Mouse (Mus musculus): ENCODE results near the gene Trim30c. TPM values are rescaled to one million over a fixed set of nuclear protein-coding genes. Genes with fewer than 3 reads are reported as not detected.
"Not testable (repeated sequence)": the region's sequence is repeated elsewhere in the genome, so short reads cannot be mapped to it uniquely, and the experiment has no call there.

The Trim30c gene
- total RNA-seq (2021): not detected
- long read RNA-seq, experiment 1: 0 reads
- long read RNA-seq, experiment 2: 0 reads

DNA sequence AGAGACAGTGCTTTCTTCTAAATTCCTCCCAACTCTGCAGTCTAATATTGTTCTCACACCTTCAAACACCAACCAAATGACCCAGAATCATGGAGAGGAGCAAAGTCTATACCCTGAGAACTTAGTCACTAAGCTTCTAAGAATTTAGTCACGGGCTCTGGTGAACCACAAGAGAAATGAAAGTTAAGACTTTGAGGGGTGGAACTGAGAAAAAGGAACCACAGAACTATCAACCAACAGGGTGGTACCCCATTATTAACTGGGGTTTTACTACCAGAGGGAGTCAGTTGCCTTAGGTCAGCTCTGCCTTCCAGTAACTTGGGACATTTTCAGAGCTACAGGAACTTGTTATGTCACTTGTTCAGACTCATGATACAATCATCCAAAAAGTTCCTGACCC, at the start of gene Trim30c:
Trim30c (minus strand) TSS at position 140 of the 400 bp plus-strand sequence.
- DNase-seq: no peak
- intact Hi-C loops (cut with DNase I): no loop called here

DNA sequence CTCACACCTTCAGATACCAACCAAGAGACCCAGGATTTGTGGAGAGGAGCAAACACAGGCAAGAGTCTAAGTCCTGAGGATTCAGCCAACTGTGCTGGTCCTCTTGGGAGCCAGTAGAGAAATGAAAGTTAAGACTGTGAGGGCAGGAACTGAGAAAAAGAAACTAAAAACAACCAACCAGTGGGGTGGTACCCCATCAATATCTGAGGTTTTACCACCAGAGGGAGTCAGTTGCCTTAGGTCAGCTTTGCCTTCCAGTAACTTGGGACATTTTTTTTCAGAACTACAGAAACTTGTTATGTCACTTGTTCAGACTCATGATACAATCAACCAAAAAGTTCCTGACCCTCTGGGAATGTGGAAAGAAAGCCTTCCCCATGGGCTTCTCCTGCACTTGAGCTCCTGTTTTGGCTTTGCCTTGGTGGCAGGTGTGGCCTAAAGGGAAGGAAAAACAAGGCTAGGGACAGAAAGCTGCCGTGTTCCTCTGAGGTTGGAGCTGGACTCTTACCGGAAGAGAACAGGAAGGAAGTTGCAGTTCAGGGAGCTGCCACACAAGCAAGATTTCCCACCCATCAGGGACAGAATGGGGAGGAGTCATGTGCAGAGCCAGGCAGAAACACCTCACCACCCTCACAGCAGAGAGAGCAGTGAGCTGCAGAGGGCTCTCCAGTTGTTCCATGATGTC, 45.5 kb upstream of the Trim30c start:
- intact Hi-C loops (cut with DNase I): no loop called here
- DNase-seq: no peak

DNA sequence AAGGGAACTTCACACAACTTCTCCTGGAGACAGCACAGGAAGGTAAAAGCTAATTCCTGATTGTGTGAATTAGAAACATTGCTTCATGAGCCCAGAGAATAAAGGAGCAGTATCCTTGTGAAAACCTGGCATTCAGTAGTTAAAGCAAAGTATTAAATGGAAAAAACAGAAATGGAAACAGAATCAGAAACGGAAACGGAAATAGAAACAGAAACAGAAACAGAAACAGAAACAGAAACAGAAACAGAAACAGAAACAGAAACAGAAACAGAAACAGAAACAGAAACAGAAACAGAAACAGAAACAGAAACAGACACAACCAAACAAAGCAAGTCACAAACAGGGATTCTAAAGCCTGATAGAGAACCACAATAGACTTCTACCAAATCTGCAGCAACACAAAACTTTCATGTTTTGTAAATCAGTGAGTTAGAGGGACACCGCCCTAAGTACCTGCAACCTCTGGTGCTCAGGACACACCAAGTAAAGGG, 3.9 kb upstream of the Trim30c start:
- DNase-seq: no peak
- intact Hi-C loops (cut with DNase I): no loop called here

DNA sequence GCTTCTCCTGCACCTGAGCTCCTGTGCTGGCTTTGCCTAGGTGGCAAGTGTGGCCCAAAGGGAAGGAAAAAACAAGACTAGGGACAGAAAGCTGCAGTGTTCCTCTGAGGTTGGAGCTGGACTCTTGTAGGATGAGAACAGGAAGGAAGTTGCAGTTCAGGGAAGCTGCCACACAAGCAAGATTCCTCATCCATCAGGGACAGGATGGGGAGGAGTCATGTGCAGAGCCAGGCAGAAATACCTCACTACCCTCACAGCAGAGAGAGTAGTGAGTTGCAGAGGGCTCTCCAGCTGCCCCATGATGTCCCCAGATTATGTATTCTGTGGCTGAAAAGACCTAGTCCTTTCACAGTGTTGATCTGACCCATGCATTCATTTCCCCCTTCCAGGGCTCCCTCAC, 503 bp upstream of the Trim30c start:
- DNase-seq: no peak
- intact Hi-C loops (cut with DNase I): no loop called here

DNA sequence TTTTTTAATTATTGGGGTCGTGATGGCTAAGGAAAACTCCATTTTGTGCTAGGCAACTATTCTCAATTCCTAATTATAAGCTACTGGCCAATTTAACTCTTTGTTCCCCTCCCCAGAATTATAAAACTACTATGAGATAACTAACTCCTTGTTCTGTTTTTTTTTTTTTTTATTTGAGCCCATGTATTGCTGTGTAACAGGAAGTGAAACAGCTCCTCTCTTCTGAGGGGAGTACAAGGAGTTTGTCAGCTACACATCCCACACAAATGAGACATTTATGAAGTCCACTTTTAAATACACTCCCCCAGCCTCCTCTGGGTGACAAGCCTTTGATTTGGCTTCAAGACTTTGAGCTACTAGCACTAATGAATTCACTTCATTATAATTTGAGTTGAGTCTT, 2.1 kb downstream of the Trim30c start:
- DNase-seq: no peak
- intact Hi-C loops (cut with DNase I): no loop called here

DNA sequence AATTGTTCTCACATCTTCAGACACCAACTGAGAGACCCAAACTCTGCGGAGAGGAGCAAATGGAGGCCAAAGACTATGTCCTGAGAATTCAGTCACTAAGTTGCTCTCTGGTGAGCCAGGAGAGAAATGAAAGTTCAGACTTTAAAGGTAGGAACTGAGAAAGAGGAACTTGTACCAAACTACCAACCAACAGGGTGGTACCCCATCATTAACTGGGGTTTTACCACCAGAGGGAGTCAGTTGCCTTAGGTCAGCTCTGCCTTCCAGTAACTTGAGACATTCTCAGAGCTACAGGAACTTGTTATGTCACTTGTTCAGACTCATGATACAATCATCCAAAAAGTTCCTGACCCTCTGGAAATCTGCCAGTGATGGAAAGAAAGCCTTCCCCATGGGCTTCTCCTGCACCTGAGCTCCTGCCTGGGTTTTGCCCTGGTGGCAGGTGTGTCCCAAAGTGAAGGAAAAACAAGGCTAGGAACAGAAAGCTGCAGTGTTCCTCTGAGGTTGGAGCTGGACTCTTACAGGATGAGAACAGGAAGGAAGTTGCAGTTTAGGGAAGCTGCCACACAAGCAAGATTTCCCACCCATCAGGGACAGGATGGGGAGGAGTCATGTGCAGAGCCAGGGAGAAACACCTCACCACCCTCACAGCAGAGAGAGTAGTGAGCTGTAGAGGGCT, 30.8 kb downstream of the Trim30c start, which contains the start of gene Trim30b:
Trim30b (minus strand) TSS at position 149 of the 679 bp plus-strand sequence.
- intact Hi-C loops (cut with DNase I): no loop called here
- no peak for DNase-seq

DNA sequence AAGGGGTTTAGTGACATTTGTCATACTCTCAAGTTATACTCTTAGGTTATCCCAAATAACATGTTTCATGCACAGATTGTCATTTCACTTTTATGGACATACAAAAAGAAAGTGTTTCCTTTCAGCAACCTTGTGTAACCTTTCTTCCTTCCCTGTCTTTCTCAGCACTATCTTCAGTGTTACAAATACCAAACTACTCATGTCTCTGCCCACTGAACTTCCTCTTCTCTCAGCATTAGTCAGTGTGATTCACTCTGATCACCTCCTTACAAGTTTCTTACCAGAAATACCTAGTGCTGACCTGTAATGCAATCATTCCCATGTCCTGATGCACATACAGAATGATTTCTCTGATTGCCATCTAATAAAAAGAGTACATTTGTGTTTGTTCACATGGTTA, 34.3 kb downstream of the Trim30c start:
- no peak for DNase-seq
- intact Hi-C loops (cut with DNase I): no loop called here

DNA sequence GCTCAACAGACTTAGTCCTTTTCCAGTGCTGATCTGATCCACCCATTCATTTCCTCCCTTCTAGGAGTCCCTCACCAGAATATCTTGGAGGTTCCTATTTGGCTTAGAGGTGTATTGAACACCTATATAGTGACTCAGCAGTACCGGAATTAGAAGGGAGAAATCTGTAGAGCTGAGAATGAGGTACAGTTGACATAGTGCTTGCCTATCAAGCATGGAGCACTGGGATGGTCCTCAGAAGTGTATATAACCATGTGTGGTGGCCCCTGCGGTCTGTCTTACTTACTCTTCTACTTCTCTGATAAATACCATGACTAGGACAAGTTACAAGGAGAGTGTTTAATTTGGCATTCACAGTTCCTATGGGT, 47.1 kb downstream of the Trim30c start:
- DNase-seq: no peak
- intact Hi-C loops (cut with DNase I): no loop called here

DNA sequence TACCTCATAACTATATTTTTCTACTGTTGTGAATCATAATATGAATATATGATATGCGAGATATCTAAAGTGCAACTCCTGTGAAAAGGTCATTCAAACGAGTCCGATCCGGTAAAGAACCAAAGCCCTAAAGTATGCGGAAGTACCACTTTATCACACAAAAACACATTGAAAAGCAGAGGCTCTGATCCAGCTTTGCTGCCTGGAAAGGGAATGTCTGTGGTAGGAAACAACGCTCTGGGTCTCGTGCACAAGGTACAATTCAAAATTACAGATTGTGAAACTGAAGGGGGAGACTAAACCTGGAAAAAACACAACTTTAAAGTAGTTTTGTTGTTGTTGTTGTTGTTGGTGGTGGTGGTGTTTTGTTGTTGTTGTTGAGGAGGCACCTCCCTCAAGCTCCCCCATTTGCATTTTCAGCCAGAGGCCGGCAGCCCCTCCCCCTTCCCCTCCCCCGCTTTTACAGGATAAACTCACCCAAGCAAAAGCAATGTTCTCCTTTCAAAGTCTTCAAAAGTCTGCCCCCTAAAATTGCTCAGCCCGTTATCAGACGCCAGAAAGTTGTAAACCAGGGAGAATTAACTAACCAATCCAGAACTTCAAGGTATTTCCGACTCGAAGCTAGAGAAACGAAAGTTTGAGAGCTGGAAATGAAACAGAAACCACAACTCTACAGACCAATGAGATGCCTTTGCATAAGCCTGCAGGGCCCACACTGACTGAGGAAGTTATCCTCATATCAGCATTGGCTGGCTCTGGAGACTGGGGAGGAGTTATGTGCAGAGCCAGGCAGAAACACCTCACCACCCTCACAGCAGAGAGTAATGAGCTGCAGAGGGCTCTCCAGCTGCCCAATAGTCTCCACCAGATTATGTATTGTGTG, 47.7 kb downstream of the Trim30c start, which contains the start of gene Trim12c:
Trim12c (minus strand) TSS at position 646 of the 883 bp plus-strand sequence.
- DNase-seq: peak; percentile 40 to 50
- intact Hi-C loops (cut with DNase I): no loop called here

DNA sequence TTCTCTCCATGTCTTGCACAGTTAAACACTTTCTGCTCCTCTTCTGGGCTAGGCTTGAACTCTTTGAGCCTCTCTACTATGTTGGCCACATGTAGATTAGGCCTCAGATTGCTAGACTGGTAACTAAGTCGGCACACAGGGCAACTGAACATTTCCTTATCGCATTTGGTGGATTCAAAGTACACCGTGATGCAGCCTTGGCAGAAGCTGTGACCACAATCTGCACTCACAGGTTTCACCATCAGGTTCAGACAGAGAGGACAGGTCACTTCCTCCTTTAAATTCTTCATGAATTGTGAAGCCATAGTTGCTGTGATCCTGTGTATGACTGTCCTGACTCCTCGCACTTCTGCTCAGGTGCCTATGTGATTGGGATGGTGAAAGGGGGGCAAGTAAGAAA, 52.6 kb downstream of the Trim30c start:
- DNase-seq; intact Hi-C loops (cut with DNase I): not testable (repeated sequence)

DNA sequence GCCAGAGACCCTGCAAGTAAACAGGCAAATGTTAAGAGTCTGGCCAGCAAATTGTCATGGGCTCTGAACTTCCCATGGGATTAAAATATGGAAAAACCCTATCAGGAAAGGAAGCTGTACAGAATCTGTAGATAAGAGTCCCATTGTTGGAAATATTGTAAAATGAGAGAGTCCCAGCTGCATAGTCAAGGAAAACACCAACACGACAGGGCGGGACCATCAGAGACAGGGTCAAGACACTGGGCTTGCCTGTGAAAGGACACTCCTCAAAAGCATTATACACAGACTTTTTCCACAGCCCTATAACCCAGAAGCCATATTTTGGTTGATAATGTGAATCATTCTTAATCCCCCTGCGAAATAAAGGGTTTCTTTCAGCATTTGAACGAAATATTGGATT, 59.9 kb downstream of the Trim30c start:
- intact Hi-C loops (cut with DNase I); DNase-seq: not testable (repeated sequence)

DNA sequence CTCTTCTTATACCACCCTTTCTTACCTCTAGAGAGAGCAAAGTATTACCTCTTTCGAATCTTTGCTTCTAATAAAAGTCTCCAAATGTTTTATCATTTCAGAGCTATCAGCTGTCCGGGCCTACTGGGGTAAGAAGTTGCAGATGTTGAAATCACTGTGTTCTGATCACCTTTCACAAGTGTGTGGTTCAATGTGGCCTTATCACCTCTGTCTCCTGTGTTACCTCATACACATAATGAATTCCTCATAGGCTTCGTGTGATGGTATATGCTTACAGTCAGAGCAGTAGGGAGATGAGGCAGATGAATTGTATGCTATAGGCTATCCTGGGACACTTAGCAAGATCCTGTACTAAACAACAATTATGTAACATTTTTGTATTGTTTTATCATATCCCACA, 65.1 kb downstream of the Trim30c start:
- DNase-seq; intact Hi-C loops (cut with DNase I): not testable (repeated sequence)

Other genes with a start within 250 kb of the Trim30c start
- not detected for gene Olfm5, start 236.0 kb downstream of the Trim30c start, total RNA-seq (2021)
- not detected for gene Olfr648, start 217.4 kb downstream of the Trim30c start, total RNA-seq (2021)
- gene Olfr649, start 204.9 kb downstream of the Trim30c start, total RNA-seq (2021): not detected
- under 1 TPM in 1 of 2 experiments, not detected in 1; 0.20 TPM for gene Trim6, start 182.0 kb downstream of the Trim30c start, total RNA-seq (2021)
- 1 to 10 TPM in 1 of 2 experiments, under 1 TPM in 1; 0.67 to 1.4 TPM for gene Trim34a, start 156.4 kb downstream of the Trim30c start, total RNA-seq (2021)
- gene Trim5, start 112.7 kb downstream of the Trim30c start, total RNA-seq (2021): under 1 TPM; 0.62 to 0.66 TPM
- 1 to 10 TPM; 2.3 to 2.4 TPM for gene Trim12a, start 85.4 kb downstream of the Trim30c start, total RNA-seq (2021)
- under 1 TPM in 1 of 2 experiments, not detected in 1; 0.39 TPM for gene Trim34b, start 71.4 kb downstream of the Trim30c start, total RNA-seq (2021)
- gene Trim12c, start 47.5 kb downstream of the Trim30c start, total RNA-seq (2021): 1 to 10 TPM; 1.8 to 2.0 TPM
- gene Trim30b, start 31.0 kb downstream of the Trim30c start, total RNA-seq (2021): not detected
- 1 to 10 TPM in 1 of 2 experiments, under 1 TPM in 1; 0.77 to 1.2 TPM for gene Trim30a, start 64.4 kb upstream of the Trim30c start, total RNA-seq (2021)
- under 1 TPM; 0.20 to 0.30 TPM for gene Trim30d, start 107.0 kb upstream of the Trim30c start, total RNA-seq (2021)
- gene Olfr651, start 149.3 kb upstream of the Trim30c start, total RNA-seq (2021): not detected
- gene Olfr652, start 160.1 kb upstream of the Trim30c start, total RNA-seq (2021): not detected
- gene Olfr653, start 176.5 kb upstream of the Trim30c start, total RNA-seq (2021): not detected
- not detected for gene Olfr654, start 186.2 kb upstream of the Trim30c start, total RNA-seq (2021)
- gene Olfr655, start 200.9 kb upstream of the Trim30c start, total RNA-seq (2021): not detected
- not detected for gene Olfr656, start 213.1 kb upstream of the Trim30c start, total RNA-seq (2021)
- not detected for gene Olfr657, start 224.0 kb upstream of the Trim30c start, total RNA-seq (2021)
- gene Olfr658, start 246.5 kb upstream of the Trim30c start, total RNA-seq (2021): not detected

Data from gastrocnemius, postnatal 36 days (tissue).